Mouse (Mus musculus) midbrain, embryonic 11.5 days (tissue): Measurements from ENCODE around the gene Zfp384. TPM values are rescaled to one million over a fixed set of nuclear protein-coding genes. Genes with fewer than 3 reads are reported as not detected.
A peak's percentile ranks its signal among the peaks of the same experiment; 100 is the strongest.
"Not testable (repeated sequence)": the region's sequence is repeated elsewhere in the genome, so short reads cannot be mapped to it uniquely, and the experiment has no call there.

Experiments used
- ATAC-seq: fragments of 200-750 bp; cut with Nextera tagmentation; 2 replicates; pipeline ENCODE4 v1.8.0; 2017; ENCODE audit warnings: moderate TSS enrichment, moderate library complexity; ENCODE audit not compliant: low FRiP score
- DNase-seq: peaks from one replicate; pipeline ENCODE4 v3.0.0; 2015; ENCODE audit warnings: low spot score; ENCODE audit errors: missing footprints
- H3K27ac ChIP-seq: fragments of 300-500 bp; sonication (generic); 2 replicates; pipeline ENCODE4 v1.5.1; 2014; ENCODE audit warnings: low read depth, low read length
- H3K27me3 ChIP-seq: fragments of 300-500 bp; sonication (generic); 2 replicates; pipeline ENCODE4 v1.6.1; 2014; ENCODE audit warnings: mild to moderate bottlenecking, low read length, moderate library complexity, mixed read lengths; ENCODE audit not compliant: control insufficient read depth, insufficient read depth
- H3K36me3 ChIP-seq: fragments of 300-500 bp; sonication (generic); 2 replicates; pipeline ENCODE4 v1.6.1; 2014; ENCODE audit warnings: mild to moderate bottlenecking, low read length, moderate library complexity, mixed read lengths; ENCODE audit not compliant: control insufficient read depth, insufficient read depth
- H3K4me1 ChIP-seq: fragments of 300-500 bp; sonication (generic); 2 replicates; pipeline ENCODE4 v1.6.1; 2014; ENCODE audit warnings: low read length; ENCODE audit not compliant: control insufficient read depth, insufficient read depth
- H3K4me2 ChIP-seq: fragments of 300-500 bp; sonication (generic); 2 replicates; pipeline ENCODE4 v1.6.1; 2014; ENCODE audit warnings: mild to moderate bottlenecking, moderate library complexity
- H3K4me3 ChIP-seq: fragments of 300-500 bp; sonication (generic); 2 replicates; pipeline ENCODE4 v1.5.1; 2014; ENCODE audit warnings: low read depth, low read length
- H3K9ac ChIP-seq: fragments of 300-500 bp; sonication (generic); 2 replicates; pipeline ENCODE4 v1.6.1; 2014; ENCODE audit warnings: low read length
- H3K9me3 ChIP-seq: fragments of 300-500 bp; sonication (generic); 2 replicates; pipeline ENCODE4 v1.6.1; 2016; ENCODE audit warnings: low read length; ENCODE audit not compliant: control insufficient read depth
- WGBS: fragments of 180-500 bp; shearing (Covaris S2); extraction: QIAGEN DNeasy Blood & Tissue Kit; methylation state at CpG from one replicate; pipeline ENCODE4 v1.1.7; 2014; 5-methylcytosine and 5-hydroxymethylcytosine counted together
- polyA plus RNA-seq: library from polyadenylated mRNA; unstranded; fragments of >200 nt; fragmentation: Nextera tagmentation; extraction: Ambion mirVana; gene quantifications from 2 replicates; pipeline ENCODE4 v1.2.1, GENCODE M21; 2014

Zfp384 gene
- polyA plus RNA-seq, 1 experiment from 2014 or later, result 9.9 TPM

DNA sequence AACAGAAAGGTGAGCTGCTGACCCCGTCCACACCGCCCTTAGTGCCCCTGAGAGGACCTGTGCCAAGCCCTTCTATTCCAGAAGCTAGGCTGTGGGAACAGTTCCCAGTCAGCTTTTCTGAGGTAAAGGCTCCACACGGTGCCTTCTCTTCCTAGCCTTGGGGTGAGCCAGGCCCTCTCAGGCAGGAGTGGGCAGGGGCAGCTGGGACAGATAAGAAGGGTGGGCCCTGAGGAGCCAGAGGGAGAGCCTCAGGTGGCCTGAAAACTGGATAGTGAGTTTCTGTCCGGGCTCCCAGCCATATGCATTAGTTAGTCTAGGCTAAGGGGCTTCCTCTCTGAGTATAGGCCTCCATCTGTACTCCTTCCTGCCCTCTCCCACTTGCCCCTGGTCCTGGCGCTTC lies 53.6 kb downstream of the Zfp384 start:
- Histone ChIP-seq H3K27me3 (no peaks in the 10 kb centered on the region), H3K36me3 (no peaks in the 10 kb centered on the region), H3K4me3 (no peak overlapping the region), H3K27ac (no peak overlapping the region), H3K9ac (no peak overlapping the region), H3K4me2 (no peak overlapping the region), H3K4me1 (no peaks in the 10 kb centered on the region; the same call in 1 of the 2 replicates), H3K9me3 (no peaks in the 10 kb centered on the region)
- 86% methylated on average over 5 of the region's 5 CpGs for WGBS
- DNase-seq, result no peak
- no peak for ATAC-seq

DNA sequence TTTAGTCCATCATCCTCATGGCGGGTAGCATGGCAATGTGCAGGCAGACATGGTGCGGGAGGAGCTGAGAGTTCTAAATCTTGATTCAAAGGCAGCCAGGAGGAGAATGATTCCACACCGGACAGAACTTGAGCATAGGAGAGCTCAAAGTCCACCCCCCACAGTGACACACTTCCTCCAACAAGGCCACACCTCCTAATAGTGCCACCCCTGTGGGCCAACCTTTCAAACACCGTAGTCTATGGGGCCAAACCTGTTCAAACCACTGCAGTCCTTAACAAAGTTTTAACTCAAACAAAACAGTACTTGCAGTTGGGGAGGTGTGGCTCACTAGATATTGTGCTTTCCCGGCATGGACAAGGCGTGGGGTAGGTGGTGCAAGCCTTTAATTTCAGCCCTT lies 55.0 kb downstream of the Zfp384 start:
- no peak for DNase-seq
- Histone ChIP-seq H3K36me3 (no peaks in the 10 kb centered on the region), H3K4me1 (no peaks in the 10 kb centered on the region; the same call in 1 of the 2 replicates), H3K4me2 (no peak overlapping the region), H3K9me3 (no peaks in the 10 kb centered on the region), H3K27ac (no peak overlapping the region), H3K4me3 (no peak overlapping the region), H3K27me3 (no peaks in the 10 kb centered on the region), H3K9ac (no peak overlapping the region)
- 91% methylated on average over 6 of the region's 6 CpGs for WGBS
- no peak for ATAC-seq

DNA sequence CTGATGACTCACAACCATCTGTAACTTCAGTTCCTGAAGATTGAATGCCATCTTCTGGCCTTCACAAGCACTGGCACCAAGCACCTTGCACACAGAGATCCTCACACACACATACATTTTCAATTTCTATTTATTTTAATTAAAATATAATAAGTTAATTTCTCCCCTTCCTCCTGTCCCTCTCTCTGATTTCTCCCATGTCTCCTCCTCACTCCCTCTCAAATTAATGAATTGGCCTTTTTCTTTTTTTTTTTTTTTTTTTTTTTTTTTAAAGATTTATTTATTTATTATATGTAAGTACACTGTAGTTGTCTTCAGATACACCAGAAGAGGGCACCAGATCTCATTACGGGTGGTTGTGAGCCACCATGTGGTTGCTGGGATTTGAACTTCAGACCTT lies 56.3 kb downstream of the Zfp384 start:
- WGBS, result no CpG with 5 or more reads among the region's 1 CpGs

DNA sequence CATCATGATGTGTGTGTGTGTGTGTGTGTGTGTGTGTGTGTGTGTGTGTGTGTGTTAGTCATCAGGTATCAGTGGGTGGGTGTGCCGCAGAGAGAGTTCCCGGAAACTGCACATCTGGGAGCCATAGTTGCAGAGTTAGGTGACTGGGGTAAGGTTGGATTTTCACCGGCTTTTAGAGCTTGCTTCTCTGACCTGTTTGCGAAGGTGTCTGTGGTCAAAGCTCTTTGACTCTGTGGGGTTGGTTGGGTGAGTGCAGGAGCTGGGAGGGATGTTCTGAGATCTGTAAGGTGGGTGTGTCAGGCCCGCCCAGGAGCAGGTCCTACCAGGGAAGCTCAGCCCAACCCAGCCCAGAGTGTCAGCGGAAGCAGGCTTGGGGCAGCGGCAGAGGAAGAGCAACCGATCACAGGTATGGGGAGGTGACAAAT lies 58.6 kb downstream of the Zfp384 start, which contains the start of gene Lpar5:
TSS of gene Lpar5 (plus strand) at position 350 of the 425 bp plus-strand sequence.
- Histone ChIP-seq H3K27ac (no peak within 1 kb of the TSS), H3K9me3 (no peaks in the 10 kb centered on the region), H3K4me1 (no peaks in the 10 kb centered on the region), H3K27me3 (no peaks in the 10 kb centered on the region), H3K36me3 (no peaks in the 10 kb centered on the region), H3K9ac (no peak within 1 kb of the TSS), H3K4me2 (no peak within 1 kb of the TSS), H3K4me3 (no peak within 1 kb of the TSS)
- no peak for ATAC-seq
- WGBS, result 53% methylated on average over 8 of the region's 8 CpGs
- no peak for DNase-seq

More for the DNA sequence above, 56.3 kb downstream of the Zfp384 start:
- DNase-seq, result peak; percentile 77
- not testable (repeated sequence) for H3K36me3 ChIP-seq, H3K4me1 ChIP-seq, H3K27me3 ChIP-seq, H3K9ac ChIP-seq, H3K4me2 ChIP-seq, H3K27ac ChIP-seq, ATAC-seq, H3K4me3 ChIP-seq, H3K9me3 ChIP-seq

GRCm38 (mm10) chr6:125071170-125071895 lies 62.4 kb downstream of the Zfp384 start:
- H3K9ac ChIP-seq, result no peak overlapping the region
- no peak for DNase-seq
- H3K36me3 ChIP-seq, result no peaks in the 10 kb centered on the region
- H3K27ac ChIP-seq, result no peak overlapping the region
- no peak overlapping the region for H3K4me3 ChIP-seq
- H3K27me3 ChIP-seq, result no peaks in the 10 kb centered on the region
- H3K4me2 ChIP-seq, result no peak overlapping the region
- no peaks in the 10 kb centered on the region for H3K9me3 ChIP-seq
- 86% methylated on average over 18 of the region's 18 CpGs for WGBS
- ATAC-seq, result peak; percentile 64; the same call in 1 of the 2 replicates
- no peaks in the 10 kb centered on the region for H3K4me1 ChIP-seq

DNA sequence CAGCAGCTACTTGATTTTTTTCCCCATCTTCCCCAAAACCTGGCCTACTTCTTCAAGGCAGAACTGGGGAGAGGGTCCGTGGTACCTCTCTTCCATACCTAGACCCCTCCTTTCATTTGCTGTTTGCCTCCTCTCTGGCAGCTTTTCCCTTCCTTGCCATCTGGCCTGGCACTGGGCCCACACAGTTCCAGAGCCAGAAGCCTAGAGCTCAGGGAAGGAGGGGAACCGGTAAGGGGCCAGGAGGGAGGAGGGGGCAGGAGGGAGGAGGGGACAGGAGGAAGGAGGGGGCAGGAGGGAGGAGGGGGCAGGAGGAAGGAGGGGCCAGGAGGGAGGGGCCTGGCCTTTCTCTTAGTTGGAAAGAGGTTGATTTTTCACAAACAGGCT lies 62.9 kb downstream of the Zfp384 start:
- ATAC-seq (peak; percentile 64), DNase-seq (no peak)
- Histone ChIP-seq H3K36me3 (no peaks in the 10 kb centered on the region), H3K4me3 (no peak overlapping the region), H3K9me3 (no peaks in the 10 kb centered on the region), H3K4me2 (no peak overlapping the region), H3K27ac (no peak overlapping the region), H3K9ac (no peak overlapping the region), H3K27me3 (no peaks in the 10 kb centered on the region), H3K4me1 (no peaks in the 10 kb centered on the region)
- 21% methylated on average over 2 of the region's 2 CpGs for WGBS

- Histone ChIP-seq H3K4me2 (no peak overlapping the region), H3K4me3 (no peak overlapping the region), H3K27ac (no peak overlapping the region), H3K27me3 (no peaks in the 10 kb centered on the region), H3K36me3 (no peaks in the 10 kb centered on the region), H3K9me3 (no peaks in the 10 kb centered on the region), H3K9ac (no peak overlapping the region), H3K4me1 (no peaks in the 10 kb centered on the region)
- DNase-seq, result no peak
- ATAC-seq, result no peak
- 69% methylated on average over 8 of the region's 8 CpGs for WGBS
These were observed 64.9 kb downstream of the Zfp384 start for GRCm38 (mm10) chr6:125073825-125074224.

- Histone ChIP-seq H3K4me1 (peaks cover 3% of the 10 kb centered on the region; the same call in 1 of the 2 replicates), H3K4me3 (peak overlapping the region; percentile 34), H3K9ac (peak overlapping the region; percentile 78), H3K27me3 (peaks cover 2% of the 10 kb centered on the region), H3K4me2 (peak overlapping the region; percentile 67), H3K9me3 (no peaks in the 10 kb centered on the region), H3K36me3 (no peaks in the 10 kb centered on the region), H3K27ac (peak overlapping the region; percentile 78)
- no peak for DNase-seq
- 27% methylated on average over 25 of the region's 25 CpGs for WGBS
- peak; percentile 62 for ATAC-seq
These were observed 72.4 kb downstream of the Zfp384 start for GRCm38 (mm10) chr6:125081394-125081793.

DNA sequence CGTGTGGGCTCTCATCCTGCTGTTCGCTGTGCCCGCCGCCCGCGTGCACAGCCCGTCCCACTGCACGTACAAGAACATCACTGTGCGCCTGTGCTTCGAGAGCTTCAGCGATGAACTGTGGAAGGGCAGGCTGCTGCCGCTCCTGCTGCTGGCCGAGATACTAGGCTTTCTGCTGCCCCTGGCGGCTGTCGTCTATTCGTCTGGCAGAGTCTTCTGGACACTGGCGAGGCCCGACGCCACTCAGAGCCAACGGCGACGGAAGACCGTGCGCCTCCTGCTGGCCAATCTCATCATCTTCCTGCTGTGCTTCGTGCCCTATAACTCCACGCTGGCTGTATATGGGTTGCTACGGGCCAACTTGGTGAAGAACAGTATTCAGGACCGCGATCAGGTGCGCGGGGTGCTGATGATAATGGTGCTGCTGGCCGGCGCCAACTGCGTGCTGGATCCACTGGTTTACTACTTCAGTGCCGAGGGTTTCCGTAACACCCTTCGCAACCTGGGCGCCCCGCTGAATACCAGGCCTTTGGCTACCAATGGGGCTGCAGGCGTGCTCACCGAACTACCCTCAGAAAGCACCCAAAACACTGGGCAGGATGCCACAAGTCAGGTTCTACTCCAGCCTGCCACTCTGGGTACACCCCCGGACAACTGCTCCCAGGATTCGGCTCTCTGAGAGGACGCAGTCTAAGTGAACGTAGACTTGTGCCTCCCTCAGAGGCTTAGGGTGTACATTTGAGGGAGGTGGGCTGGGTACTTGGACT lies 73.0 kb downstream of the Zfp384 start:
- H3K9me3 ChIP-seq, result no peaks in the 10 kb centered on the region
- peak overlapping the region; percentile 67 for H3K4me2 ChIP-seq
- H3K4me1 ChIP-seq, result peaks cover 3% of the 10 kb centered on the region; the same call in 1 of the 2 replicates
- H3K27ac ChIP-seq, result peak overlapping the region; percentile 78
- peak overlapping the region; percentile 78 for H3K9ac ChIP-seq
- ATAC-seq (peak; percentile 92), DNase-seq (peak; percentile 99)
- WGBS, result 22% methylated on average over 45 of the region's 45 CpGs
- no peaks in the 10 kb centered on the region for H3K36me3 ChIP-seq
- peak overlapping the region; percentile 34 for H3K4me3 ChIP-seq
- H3K27me3 ChIP-seq, result peaks cover 2% of the 10 kb centered on the region
